Mouse (Mus musculus) heart, embryonic 14.5 days (tissue): ENCODE results near the gene Vdr. TPM values are rescaled to one million over a fixed set of nuclear protein-coding genes. Genes with fewer than 3 reads are reported as not detected.

Experiments used
- ATAC-seq: fragments of 200-750 bp; cut with Nextera tagmentation; 2 replicates; pipeline ENCODE4 v1.8.0; 2017; ENCODE audit warnings: low read depth, moderate TSS enrichment; ENCODE audit not compliant: insufficient number of reproducible peaks, insufficient read depth, low FRiP score
- H3K27ac ChIP-seq, 2 experiments: fragments of 200-500 bp in 1 of 2; fragments of 300-500 bp in 1 of 2; sonication (generic) in 1 of 2; replicated peaks in 1 of 2; 2 replicates each; pipeline ENCODE4 v1.5.1; 2012 to 2014; ENCODE audit warnings: low read depth in 2 of 2, low read length in 2 of 2, control low read depth in 1 of 2, mild to moderate bottlenecking in 1 of 2, mixed read lengths in 1 of 2; ENCODE audit not compliant: control insufficient read depth in 1 of 2, insufficient read depth in 1 of 2
- H3K27me3 ChIP-seq: fragments of 300-500 bp; sonication (generic); 2 replicates; pipeline ENCODE4 v1.6.1; 2014; ENCODE audit warnings: mild to moderate bottlenecking, low read length, control low read depth; ENCODE audit not compliant: control insufficient read depth, insufficient read depth
- H3K36me3 ChIP-seq: fragments of 300-500 bp; sonication (generic); 2 replicates; pipeline ENCODE4 v1.6.1; 2014; ENCODE audit warnings: mild to moderate bottlenecking, control low read depth, low read length, mixed read lengths; ENCODE audit not compliant: control insufficient read depth, insufficient read depth
- H3K4me1 ChIP-seq, 2 experiments: fragments of 200-500 bp in 1 of 2; fragments of 300-500 bp in 1 of 2; sonication (generic) in 1 of 2; 2 replicates each; pipeline ENCODE4 v1.6.1; 2012 to 2014; ENCODE audit warnings: low read length in 2 of 2, control low read depth in 1 of 2, mixed read lengths in 1 of 2; ENCODE audit not compliant: control insufficient read depth in 2 of 2, insufficient read depth in 2 of 2
- H3K4me2 ChIP-seq: fragments of 300-500 bp; sonication (generic); 2 replicates; pipeline ENCODE4 v1.6.1; 2014; ENCODE audit warnings: mild to moderate bottlenecking, low read length
- H3K4me3 ChIP-seq, 2 experiments: fragments of 200-500 bp in 1 of 2; fragments of 300-500 bp in 1 of 2; sonication (generic) in 1 of 2; 2 replicates each; pipeline ENCODE4 v1.5.1; 2012 to 2014; ENCODE audit warnings: low read length in 2 of 2, mild to moderate bottlenecking in 2 of 2, control low read depth in 1 of 2, low read depth in 1 of 2, moderate library complexity in 1 of 2; ENCODE audit not compliant: control insufficient read depth in 1 of 2, insufficient read depth in 1 of 2
- H3K9ac ChIP-seq: fragments of 300-500 bp; sonication (generic); 2 replicates; pipeline ENCODE4 v1.6.1; 2014; ENCODE audit warnings: mild to moderate bottlenecking, low read length
- H3K9me3 ChIP-seq: fragments of 300-500 bp; sonication (generic); 2 replicates; pipeline ENCODE4 v1.6.1; 2016; ENCODE audit warnings: low read length, control low read depth; ENCODE audit not compliant: control insufficient read depth
- WGBS: fragments of 180-500 bp; shearing (Covaris S2); extraction: QIAGEN DNeasy Blood & Tissue Kit; methylation state at CpG from one replicate; pipeline ENCODE4 v1.1.7; 2014; 5-methylcytosine and 5-hydroxymethylcytosine counted together
- polyA plus RNA-seq: library from polyadenylated mRNA; unstranded; fragments of >200 nt; fragmentation: Nextera tagmentation; extraction: Ambion mirVana; gene quantifications from 2 replicates; pipeline ENCODE4 v1.2.1, GENCODE M21; 2014

Gene Vdr
- polyA plus RNA-seq, 1 experiment from 2014 or later, result 0.81 TPM

GRCm38 (mm10) chr15:97941306-97941705 is 30.9 kb upstream of the Vdr start:
- 94% methylated on average over 2 of the region's 2 CpGs for WGBS
- Histone ChIP-seq H3K9ac (no peak overlapping the region), H3K9me3 (no peaks in the 10 kb centered on the region), H3K4me1 (peaks cover 7 to 10% of the 10 kb centered on the region in 2 experiments), H3K27ac (no peak overlapping the region), H3K36me3 (no peaks in the 10 kb centered on the region), H3K4me2 (no peak overlapping the region), H3K4me3 (no peak overlapping the region), H3K27me3 (no peaks in the 10 kb centered on the region)
- ATAC-seq, result no peak

- no peak overlapping the region for H3K4me3 ChIP-seq
- no peaks in the 10 kb centered on the region for H3K9me3 ChIP-seq
- no peak for ATAC-seq
- no peak overlapping the region for H3K4me2 ChIP-seq
- H3K36me3 ChIP-seq, result no peaks in the 10 kb centered on the region
- H3K27me3 ChIP-seq, result no peaks in the 10 kb centered on the region
- H3K9ac ChIP-seq, result no peak overlapping the region
- peaks cover 7 to 10% of the 10 kb centered on the region in 2 experiments for H3K4me1 ChIP-seq
- 79% methylated on average over 2 of the region's 2 CpGs for WGBS
- no peak overlapping the region for H3K27ac ChIP-seq
Observed at GRCm38 (mm10) chr15:97940088-97940487, 29.7 kb upstream of the Vdr start.

DNA sequence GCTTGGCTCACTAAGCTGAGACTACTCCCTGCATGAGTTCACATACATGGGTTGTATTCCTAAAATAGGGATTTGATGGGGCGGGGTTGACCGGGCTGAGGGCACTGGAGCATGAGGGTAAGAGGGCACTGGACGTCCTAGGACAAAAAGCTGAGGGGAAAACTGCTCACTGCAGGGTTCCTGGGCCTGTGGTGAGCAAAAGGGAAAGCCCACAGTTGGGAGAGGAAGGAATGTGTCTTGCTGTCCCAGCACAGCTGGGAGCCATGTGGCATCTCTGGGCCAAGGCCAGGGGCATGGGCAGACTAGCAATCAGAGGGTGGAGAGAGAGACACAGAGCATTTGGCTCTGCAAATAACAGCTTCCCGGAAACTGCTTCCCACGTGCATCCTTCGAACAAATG is 28.1 kb upstream of the Vdr start:
- H3K27me3 ChIP-seq, result no peaks in the 10 kb centered on the region
- no peak overlapping the region for H3K4me2 ChIP-seq
- H3K4me3 ChIP-seq, result no peak overlapping the region
- H3K9me3 ChIP-seq, result no peaks in the 10 kb centered on the region
- H3K27ac ChIP-seq, result no peak overlapping the region
- H3K4me1 ChIP-seq, result peaks cover 10% of the 10 kb centered on the region in 2 experiments
- 53% methylated on average over 6 of the region's 6 CpGs for WGBS
- H3K9ac ChIP-seq, result no peak overlapping the region
- no peaks in the 10 kb centered on the region for H3K36me3 ChIP-seq
- ATAC-seq, result no peak

- Histone ChIP-seq H3K4me1 (peaks cover 8 to 15% of the 10 kb centered on the region in 2 experiments), H3K4me3 (no peak overlapping the region), H3K36me3 (no peaks in the 10 kb centered on the region), H3K27ac (no peak overlapping the region), H3K9me3 (no peaks in the 10 kb centered on the region), H3K4me2 (no peak overlapping the region), H3K9ac (no peak overlapping the region), H3K27me3 (0 out of 2 replicates have a peak, but pooled peaks cover 9% of the 10 kb centered on the region)
- 82% methylated on average over 12 of the region's 12 CpGs for WGBS
- ATAC-seq, result no peak
Observed at GRCm38 (mm10) chr15:97932441-97932840, 22.0 kb upstream of the Vdr start.

- ATAC-seq, result no peak
- H3K9me3 ChIP-seq, result no peaks in the 10 kb centered on the region
- H3K9ac ChIP-seq, result no peak overlapping the region
- no peak overlapping the region for H3K4me2 ChIP-seq
- H3K36me3 ChIP-seq, result no peaks in the 10 kb centered on the region
- 29% methylated on average over 13 of the region's 13 CpGs for WGBS
- no peak overlapping the region for H3K27ac ChIP-seq
- H3K4me1 ChIP-seq, result peaks cover 11 to 12% of the 10 kb centered on the region in 2 experiments
- H3K27me3 ChIP-seq, result 0 out of 2 replicates have a peak, but pooled peaks cover 9% of the 10 kb centered on the region
- H3K4me3 ChIP-seq, result no peak overlapping the region
Observed at GRCm38 (mm10) chr15:97929259-97929824, 18.9 kb upstream of the Vdr start.

- 28% methylated on average over 6 of the region's 6 CpGs for WGBS
- no peaks in the 10 kb centered on the region for H3K36me3 ChIP-seq
Observed at GRCm38 (mm10) chr15:97927821-97928220, 17.4 kb upstream of the Vdr start.

DNA sequence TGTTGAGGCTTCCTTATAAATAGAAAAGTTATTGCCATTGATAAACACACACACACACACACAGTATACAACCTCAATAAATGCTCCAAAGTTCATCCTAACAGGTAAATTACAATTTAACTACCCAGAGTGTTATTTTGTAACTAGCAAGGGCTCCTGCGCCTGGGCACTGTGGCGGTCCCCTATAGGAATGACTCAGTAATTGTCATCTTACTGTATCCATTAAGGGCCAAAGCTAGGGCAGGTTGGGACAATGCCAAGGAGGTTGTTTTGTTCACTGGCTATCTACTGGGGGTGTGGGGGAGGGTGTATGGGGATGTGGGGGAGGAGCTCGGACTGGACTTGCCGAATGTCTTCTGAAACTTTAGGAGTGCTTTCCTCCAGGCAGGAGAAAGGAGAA is 16.6 kb upstream of the Vdr start:
- H3K27me3 ChIP-seq, result 0 out of 2 replicates have a peak, but pooled peaks cover 4% of the 10 kb centered on the region
- H3K4me3 ChIP-seq, result no peak overlapping the region
- no peaks in the 10 kb centered on the region for H3K36me3 ChIP-seq
- H3K9ac ChIP-seq, result no peak overlapping the region
- peaks cover 11 to 12% of the 10 kb centered on the region in 2 experiments for H3K4me1 ChIP-seq
- ATAC-seq, result no peak
- no peak overlapping the region for H3K4me2 ChIP-seq
- H3K27ac ChIP-seq, result no peak overlapping the region
- H3K9me3 ChIP-seq, result no peaks in the 10 kb centered on the region
- WGBS, result 42% methylated on average over 4 of the region's 4 CpGs

More at GRCm38 (mm10) chr15:97927821-97928220, 17.4 kb upstream of the Vdr start:
- H3K4me3 ChIP-seq, result no peak overlapping the region
- H3K27me3 ChIP-seq, result 0 out of 2 replicates have a peak, but pooled peaks cover 9% of the 10 kb centered on the region
- H3K9ac ChIP-seq, result no peak overlapping the region
- H3K4me1 ChIP-seq, result peaks cover 11 to 12% of the 10 kb centered on the region in 2 experiments
- H3K9me3 ChIP-seq, result no peaks in the 10 kb centered on the region
- ATAC-seq, result no peak
- H3K27ac ChIP-seq, result no peak overlapping the region
- H3K4me2 ChIP-seq, result no peak overlapping the region

DNA sequence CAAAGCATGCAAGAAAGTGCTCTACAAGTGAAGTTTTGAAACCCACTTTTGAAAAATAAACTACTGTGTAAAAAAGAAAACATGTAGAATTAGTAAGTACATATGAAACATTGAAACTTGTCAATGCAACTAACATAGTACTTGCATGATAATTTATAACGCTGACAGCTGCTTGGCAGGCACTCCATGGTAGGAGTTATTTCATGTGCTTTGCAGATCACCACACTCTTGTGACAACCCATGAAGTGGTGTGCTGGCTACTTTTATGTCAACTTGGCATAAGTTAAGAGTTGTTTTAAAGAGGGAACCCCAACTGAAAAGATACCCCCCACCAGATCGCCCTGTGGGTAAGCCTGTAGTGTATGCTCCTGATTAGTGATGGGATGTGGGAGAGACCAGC is 12.0 kb upstream of the Vdr start:
- H3K4me1 ChIP-seq, result peaks cover 0 to 3% of the 10 kb centered on the region in 2 experiments; a peak in 2 of 4 replicates
- no peak overlapping the region for H3K4me3 ChIP-seq
- no peaks in the 10 kb centered on the region for H3K36me3 ChIP-seq
- H3K9me3 ChIP-seq, result no peaks in the 10 kb centered on the region
- no peak overlapping the region for H3K27ac ChIP-seq
- no peaks in the 10 kb centered on the region for H3K27me3 ChIP-seq
- ATAC-seq, result no peak
- 76% methylated on average over 2 of the region's 2 CpGs for WGBS
- H3K9ac ChIP-seq, result no peak overlapping the region
- no peak overlapping the region for H3K4me2 ChIP-seq
